ENCODE assay signal across 9 mouse cellular contexts in genomic region chr17:67996097-67996768, GRCm38 (mm10). TPM values are rescaled to one million over a fixed set of nuclear protein-coding genes. Genes with fewer than 3 reads are reported as not detected.
DNase-seq lines count a peak whose midpoint lies in the region; ATAC-seq lines count a peak whose summit lies in the region.
"Had no signal": no experiment of that assay in that cellular context is flagged by ENCODE, and none has a peak within 500 bp of the region (broad histone marks: within the 10 kb centered on the region; RNA-seq: fewer than 3 reads in every experiment).

No protein-coding gene starts in this region.

- no peaks in the 10 kb centered on the region for H3K36me3 ChIP-seq in hindbrain, embryonic 13.5 days
- H3K36me3 ChIP-seq: G1E had no signal

- no peaks in the 10 kb centered on the region; the same call in 1 of the 2 replicates for H3K4me1 ChIP-seq in hindbrain, embryonic 13.5 days (replicated peaks)

- no peak overlapping the region for H3K9ac ChIP-seq in hindbrain, embryonic 13.5 days

- no peak overlapping the region for H3K4me2 ChIP-seq in hindbrain, embryonic 13.5 days

- DNase-seq in gastrocnemius, postnatal 14 days, result peak; percentile 19
- DNase-seq in gastrocnemius, postnatal 36 days, result no peak
- peak; percentile 24 for DNase-seq in c-Kit-positive CD71-positive TER-119-negative erythroid progenitor cells, embryonic 14.5 days (ENCODE audit: low read depth)
- DNase-seq in heart, postnatal 4 days, result peak; percentile 44
- peak; percentile 39 for DNase-seq in lung, postnatal 36 days
- DNase-seq in cerebellum, postnatal 36 days, result no peak
- DNase-seq in ovary, postnatal 36 days (ENCODE audit: low spot score), result no peak

- WGBS in hindbrain, embryonic 13.5 days, result 25% methylated on average over 14 of the region's 14 CpGs

- H3K27ac ChIP-seq in hindbrain, embryonic 13.5 days, result no peak overlapping the region

- H3K4me3 ChIP-seq in hindbrain, embryonic 13.5 days, result no peak overlapping the region

- intact Hi-C loops in gastrocnemius, postnatal 14 days (cut with DNase I; ENCODE audit: low total_unique reads), result no loop called here
- intact Hi-C loops in gastrocnemius, postnatal 36 days (cut with DNase I), result no loop called here

- no peaks in the 10 kb centered on the region for H3K27me3 ChIP-seq in hindbrain, embryonic 13.5 days

- no peaks in the 10 kb centered on the region for H3K9me3 ChIP-seq in hindbrain, embryonic 13.5 days

- ATAC-seq in hindbrain, embryonic 13.5 days (ENCODE audit: low FRiP score), result no peak

RNA-seq across cellular contexts. Expression of gene Arhgap28, which starts 7.7 kb away (rescaled TPM):
- total RNA-seq in gastrocnemius, postnatal 14 days (2021), result 1 to 10 TPM; 3.7 to 5.0 TPM
- 1 to 10 TPM; 1.1 to 1.2 TPM for total RNA-seq in gastrocnemius, postnatal 36 days (2021)
- total RNA-seq in heart, postnatal 4 days (2021), result 10 to 100 TPM; 11.8 to 12.5 TPM
- 13.1 and 14.7 TPM in 2 replicates for polyA plus RNA-seq in hindbrain, embryonic 13.5 days (2015; fragmentation: Nextera tagmentation; extraction: Ambion mirVana)
- polyA plus RNA-seq: G1E had no signal

Comparison
In these comparisons a context has a peak if more than half of its experiments do, and no peak if none do; other contexts are left out.
1. DNase-seq: peak in gastrocnemius, postnatal 14 days (single experiment), c-Kit-positive CD71-positive TER-119-negative erythroid progenitor cells, embryonic 14.5 days (single experiment), heart, postnatal 4 days (single experiment) and lung, postnatal 36 days (single experiment); none in gastrocnemius, postnatal 36 days (0 of 2), cerebellum, postnatal 36 days (0 of 2) and ovary, postnatal 36 days (single experiment).